Mouse (Mus musculus) lung, embryonic 14.5 days (tissue): ENCODE results near the gene Sema4c. TPM values are rescaled to one million over a fixed set of nuclear protein-coding genes. Genes with fewer than 3 reads are reported as not detected.

Experiments used
- ATAC-seq: fragments of 200-750 bp; cut with Nextera tagmentation; 2 replicates; pipeline ENCODE4 v1.8.0; 2017; ENCODE audit warnings: mild to moderate bottlenecking, moderate TSS enrichment, moderate library complexity; ENCODE audit not compliant: insufficient read depth
- DNase-seq: peaks from one replicate; pipeline ENCODE4 v3.0.0-alpha.2; 2015
- H3K27ac ChIP-seq: fragments of 300-500 bp; sonication (generic); 2 replicates; pipeline ENCODE4 v1.5.1; 2014; ENCODE audit warnings: low read depth, mild to moderate bottlenecking, moderate library complexity
- H3K27me3 ChIP-seq: fragments of 300-500 bp; sonication (generic); 2 replicates; pipeline ENCODE4 v1.6.1; 2014; ENCODE audit warnings: low read length, control low read depth; ENCODE audit not compliant: insufficient read depth
- H3K36me3 ChIP-seq: fragments of 300-500 bp; sonication (generic); 2 replicates; pipeline ENCODE4 v1.6.1; 2014; ENCODE audit warnings: control low read depth; ENCODE audit not compliant: insufficient read depth
- H3K4me1 ChIP-seq: fragments of 300-500 bp; sonication (generic); 2 replicates; pipeline ENCODE4 v1.6.1; 2014; ENCODE audit warnings: antibody characterized with exemption, control low read depth; ENCODE audit not compliant: insufficient read depth
- H3K4me2 ChIP-seq: fragments of 300-500 bp; sonication (generic); 2 replicates; pipeline ENCODE4 v1.6.1; 2014; ENCODE audit warnings: mild to moderate bottlenecking
- H3K4me3 ChIP-seq: fragments of 300-500 bp; sonication (generic); 2 replicates; pipeline ENCODE4 v1.5.1; 2014; ENCODE audit warnings: low read depth, low read length
- H3K9ac ChIP-seq: fragments of 300-500 bp; sonication (generic); 2 replicates; pipeline ENCODE4 v1.6.1; 2014
- H3K9me3 ChIP-seq: fragments of 300-500 bp; sonication (generic); 2 replicates; pipeline ENCODE4 v1.6.1; 2016; ENCODE audit warnings: low read depth, low read length, control low read depth
- CTCF ChIP-seq: IDR thresholded peaks from 2 replicates; pipeline ENCODE4 v1.5.1; 2016; ENCODE audit warnings: antibody characterized with exemption, low read depth
- WGBS: fragments of 180-500 bp; shearing (Covaris S2); extraction: QIAGEN DNeasy Blood & Tissue Kit; methylation state at CpG from one replicate; pipeline ENCODE4 v1.1.7; 2014; 5-methylcytosine and 5-hydroxymethylcytosine counted together
- polyA plus RNA-seq: library from polyadenylated mRNA; unstranded; fragments of >200 nt; fragmentation: Nextera tagmentation; extraction: Ambion mirVana; gene quantifications from 2 replicates; pipeline ENCODE4 v1.2.1, GENCODE M21; 2014

Sema4c gene
- polyA plus RNA-seq, 1 experiment from 2014 or later, result 2.2 TPM

DNA sequence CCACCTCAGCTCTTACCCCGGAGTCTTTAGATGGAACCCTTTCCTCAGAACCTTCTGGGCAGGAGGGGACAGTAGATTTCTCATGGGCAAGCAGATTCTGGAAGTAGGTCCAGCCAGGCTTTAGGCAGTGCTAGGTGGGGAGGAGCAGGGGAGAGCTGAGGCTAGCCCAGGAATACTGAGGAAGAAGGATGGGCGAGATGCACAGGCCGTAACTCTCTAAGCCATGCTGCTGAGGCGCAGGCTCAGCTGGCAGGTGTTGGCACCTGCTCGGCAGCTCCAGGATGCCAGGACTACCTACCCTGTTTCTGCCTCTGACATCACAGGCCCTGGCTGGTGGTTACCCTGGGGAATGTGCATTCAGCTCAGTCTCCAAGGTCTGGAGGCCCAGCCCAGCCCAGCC is 12.2 kb upstream of the Sema4c start:
- H3K27ac ChIP-seq, result no peak overlapping the region
- H3K9me3 ChIP-seq, result no peaks in the 10 kb centered on the region
- no peaks in the 10 kb centered on the region for H3K27me3 ChIP-seq
- H3K4me3 ChIP-seq, result no peak overlapping the region
- DNase-seq, result no peak
- 82% methylated on average over 5 of the region's 5 CpGs for WGBS
- ATAC-seq, result no peak
- no peak overlapping the region for H3K4me2 ChIP-seq
- no peak for TF ChIP-seq CTCF
- H3K9ac ChIP-seq, result no peak overlapping the region
- no peaks in the 10 kb centered on the region for H3K36me3 ChIP-seq
- peaks cover 24% of the 10 kb centered on the region for H3K4me1 ChIP-seq

DNA sequence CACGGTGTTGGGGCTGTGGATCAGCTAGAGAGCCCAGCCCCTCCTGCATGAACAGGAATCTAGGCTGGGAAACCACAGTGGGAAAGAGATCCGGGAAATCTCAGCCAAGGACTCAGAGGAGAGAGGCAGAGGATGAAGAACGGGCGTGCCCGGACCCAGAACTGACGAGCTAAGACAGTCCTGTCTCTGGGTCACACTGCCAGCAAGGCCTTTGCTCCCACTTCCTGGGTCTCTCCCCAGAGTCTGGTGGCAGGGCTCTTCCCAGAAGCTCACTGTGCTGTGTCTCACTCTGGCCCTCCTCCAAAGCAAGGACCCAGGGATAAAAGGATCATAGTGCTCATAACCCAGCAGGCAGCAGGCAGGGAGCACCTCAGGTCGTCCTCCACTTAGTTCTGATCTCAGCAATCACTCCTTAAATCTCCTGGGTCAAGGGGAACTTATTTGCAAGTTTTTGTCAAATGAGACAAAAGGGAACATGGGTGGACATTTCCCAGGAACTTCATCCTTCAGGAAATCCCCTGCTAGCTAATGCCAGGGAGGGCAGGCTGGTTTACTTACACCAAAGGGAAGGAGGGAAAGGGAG is 11.6 kb upstream of the Sema4c start:
- Histone ChIP-seq H3K9ac (no peak overlapping the region), H3K27ac (no peak overlapping the region; the same call in 1 of the 2 replicates), H3K36me3 (no peaks in the 10 kb centered on the region), H3K9me3 (no peaks in the 10 kb centered on the region), H3K4me2 (no peak overlapping the region), H3K4me1 (peaks cover 22% of the 10 kb centered on the region), H3K27me3 (no peaks in the 10 kb centered on the region), H3K4me3 (no peak overlapping the region)
- 40% methylated on average over 7 of the region's 7 CpGs for WGBS
- TF ChIP-seq CTCF, result no peak
- no peak for DNase-seq
- no peak for ATAC-seq

DNA sequence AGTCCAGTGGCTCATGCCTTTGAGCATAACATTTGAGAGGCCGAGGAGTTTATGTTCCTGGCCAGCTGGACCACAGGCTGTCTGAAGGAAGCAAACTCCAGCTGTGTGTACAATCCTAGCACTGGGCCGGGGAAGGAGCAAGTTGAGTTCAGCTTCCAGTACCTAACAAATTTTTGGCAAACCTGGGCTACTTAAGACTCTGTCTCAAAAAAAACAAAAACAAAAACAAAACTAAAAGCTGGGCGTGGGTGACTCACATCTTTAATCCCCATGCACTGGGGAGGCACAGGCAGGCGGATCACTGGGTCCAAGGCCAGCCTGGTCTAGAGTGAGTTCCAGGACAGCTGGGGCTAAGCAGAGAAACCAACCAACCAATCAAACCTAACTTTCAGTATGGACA is 10.6 kb upstream of the Sema4c start:
- H3K36me3 ChIP-seq, result no peaks in the 10 kb centered on the region
- H3K4me1 ChIP-seq, result peaks cover 18% of the 10 kb centered on the region
- no peaks in the 10 kb centered on the region for H3K9me3 ChIP-seq
- peak overlapping the region; percentile 68 for H3K27ac ChIP-seq
- H3K9ac ChIP-seq, result peak overlapping the region; percentile 21; the same call in 1 of the 2 replicates
- DNase-seq, result peak; percentile 57
- ATAC-seq, result peak; percentile 36; the same call in 1 of the 2 replicates
- no peak overlapping the region for H3K4me3 ChIP-seq
- peak overlapping the region; percentile 11; the same call in 1 of the 2 replicates for H3K4me2 ChIP-seq
- 54% methylated on average over 4 of the region's 4 CpGs for WGBS
- H3K27me3 ChIP-seq, result no peaks in the 10 kb centered on the region
- TF ChIP-seq CTCF, result no peak

DNA sequence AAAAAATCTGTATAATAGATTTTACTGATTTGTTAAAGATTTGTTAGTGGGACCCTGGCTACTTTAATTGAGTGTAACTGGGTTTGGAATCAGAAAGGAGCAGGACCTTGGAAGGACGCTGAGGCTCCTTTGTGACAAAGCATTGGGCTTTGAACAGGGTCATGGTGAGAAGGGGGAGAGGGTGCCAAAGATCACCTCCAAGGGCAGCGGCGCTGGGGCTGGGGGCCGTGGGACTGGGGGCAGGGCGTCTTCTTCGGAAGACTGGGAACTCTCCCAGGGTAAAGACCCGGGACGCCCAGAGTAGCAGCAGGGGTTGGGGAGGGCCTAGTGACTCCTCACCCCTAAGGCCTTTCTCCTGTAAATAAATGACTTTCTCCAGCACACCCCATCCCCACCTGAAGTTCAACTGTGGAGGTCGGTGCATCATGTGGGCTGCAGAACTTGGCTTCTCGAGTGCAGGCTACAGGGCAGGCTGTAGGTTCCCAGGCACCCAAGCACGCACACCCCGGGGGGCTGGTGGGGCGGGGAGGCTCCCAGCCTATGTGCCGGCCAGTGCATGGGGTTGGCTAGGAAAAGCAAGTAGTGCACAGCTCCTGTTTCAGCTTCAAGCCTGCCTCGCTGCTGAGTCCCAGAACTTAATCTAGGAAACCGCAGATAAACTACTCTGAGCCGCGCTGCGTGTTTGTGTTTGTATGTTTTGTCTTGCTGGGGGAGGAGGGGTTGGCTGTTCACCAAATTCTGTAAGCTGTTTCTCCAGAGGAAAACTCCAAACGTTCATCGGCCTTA is 9.9 kb upstream of the Sema4c start:
- peaks cover 16% of the 10 kb centered on the region for H3K4me1 ChIP-seq

DNA sequence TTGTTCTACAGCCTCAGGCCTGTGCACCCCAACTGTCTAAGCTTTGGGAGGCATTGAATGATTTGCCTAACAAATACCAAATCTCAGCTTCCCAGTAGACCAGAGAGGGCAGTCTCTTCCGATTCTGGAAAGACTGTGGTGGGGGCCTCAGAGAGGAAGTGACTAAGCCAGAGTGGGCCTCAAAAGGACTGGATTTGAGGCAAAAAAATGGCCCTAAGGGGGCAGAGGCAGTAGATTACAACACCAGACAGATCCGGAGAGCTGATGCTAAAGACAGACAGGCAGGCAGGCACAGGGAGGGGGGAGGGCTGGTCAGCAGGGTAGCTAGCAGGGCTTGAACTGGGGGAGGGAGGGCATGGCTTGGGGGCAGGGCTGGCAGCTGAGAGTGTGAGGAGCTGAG is 8.3 kb upstream of the Sema4c start:
- H3K4me3 ChIP-seq, result no peak overlapping the region
- peaks cover 16% of the 10 kb centered on the region for H3K4me1 ChIP-seq
- no peak for ATAC-seq
- H3K36me3 ChIP-seq, result no peaks in the 10 kb centered on the region
- H3K27me3 ChIP-seq, result no peaks in the 10 kb centered on the region
- no peak for TF ChIP-seq CTCF
- no peak overlapping the region for H3K9ac ChIP-seq
- H3K4me2 ChIP-seq, result no peak overlapping the region
- no peaks in the 10 kb centered on the region for H3K9me3 ChIP-seq
- WGBS, result 16% methylated on average over 2 of the region's 2 CpGs
- no peak for DNase-seq
- no peak overlapping the region for H3K27ac ChIP-seq

More for the DNA sequence above, 9.9 kb upstream of the Sema4c start:
- TF ChIP-seq CTCF, result no peak
- 36% methylated on average over 21 of the region's 21 CpGs for WGBS
- Histone ChIP-seq H3K27me3 (no peaks in the 10 kb centered on the region), H3K27ac (peak overlapping the region; percentile 68), H3K36me3 (no peaks in the 10 kb centered on the region), H3K4me2 (peak overlapping the region; percentile 32), H3K4me3 (no peak overlapping the region), H3K9me3 (no peaks in the 10 kb centered on the region), H3K9ac (peak overlapping the region; percentile 21; the same call in 1 of the 2 replicates)
- ATAC-seq (peak; percentile 24; the same call in 1 of the 2 replicates), DNase-seq (peak; percentile 80)

DNA sequence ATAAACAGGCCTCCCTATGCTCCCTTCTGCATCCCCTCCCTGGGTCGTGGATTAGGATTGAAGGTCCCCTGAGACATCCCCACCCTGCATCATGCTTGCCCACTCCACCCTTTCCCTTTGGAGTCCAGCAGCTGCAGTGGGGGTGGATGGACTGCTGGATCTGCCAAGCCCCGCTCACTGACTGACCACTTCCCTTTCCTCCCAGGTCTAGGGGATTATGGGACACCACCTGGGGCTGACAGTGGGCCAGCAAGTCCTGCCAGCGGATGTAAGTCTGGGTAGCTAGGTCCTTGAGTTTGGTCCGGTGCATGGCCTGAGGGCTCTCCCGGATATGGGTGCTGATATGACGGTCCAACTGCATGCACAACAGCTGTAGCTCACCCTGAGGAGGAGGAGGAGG is 6.0 kb upstream of the Sema4c start:
- Histone ChIP-seq H3K9ac (no peak overlapping the region), H3K9me3 (no peaks in the 10 kb centered on the region), H3K4me3 (no peak overlapping the region), H3K27ac (no peak overlapping the region), H3K27me3 (no peaks in the 10 kb centered on the region), H3K4me2 (no peak overlapping the region), H3K36me3 (no peaks in the 10 kb centered on the region), H3K4me1 (peaks cover 8% of the 10 kb centered on the region)
- DNase-seq (no peak), ATAC-seq (no peak)
- TF ChIP-seq CTCF, result no peak
- WGBS, result 66% methylated on average over 6 of the region's 6 CpGs

DNA sequence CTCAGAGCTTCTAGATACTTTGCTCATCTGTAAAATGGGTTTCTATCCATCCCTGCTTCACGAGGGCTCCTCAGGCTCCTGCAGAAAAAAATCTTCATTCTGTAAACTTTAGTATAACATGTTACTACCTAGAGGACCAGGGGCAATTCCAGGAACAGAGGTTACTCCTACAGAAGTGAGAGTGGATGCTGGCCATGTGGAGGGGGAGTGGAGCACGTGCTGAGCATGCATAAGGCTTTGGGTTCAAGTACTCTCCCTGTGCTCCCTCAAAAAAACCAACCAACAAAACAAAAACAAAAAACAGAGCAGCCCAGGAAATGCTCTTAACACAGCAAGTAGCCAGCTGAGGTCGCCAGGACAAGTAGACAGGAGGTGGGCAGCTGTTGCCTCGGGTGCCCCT is 5.5 kb upstream of the Sema4c start:
- no peaks in the 10 kb centered on the region for H3K9me3 ChIP-seq
- H3K4me1 ChIP-seq, result peaks cover 8% of the 10 kb centered on the region
- no peak overlapping the region for H3K9ac ChIP-seq
- WGBS, result 62% methylated on average over 4 of the region's 4 CpGs
- no peak overlapping the region for H3K27ac ChIP-seq
- ATAC-seq (no peak), DNase-seq (no peak)
- no peaks in the 10 kb centered on the region for H3K36me3 ChIP-seq
- no peak for TF ChIP-seq CTCF
- no peak overlapping the region for H3K4me3 ChIP-seq
- H3K27me3 ChIP-seq, result no peaks in the 10 kb centered on the region
- H3K4me2 ChIP-seq, result no peak overlapping the region
